Mouse (Mus musculus): ENCODE results near the gene Dcbld1. TPM values are rescaled to one million over a fixed set of nuclear protein-coding genes. Genes with fewer than 3 reads are reported as not detected.

The Dcbld1 gene
- polyA plus RNA-seq, 1 experiment from 2014 or later, result 6.3 TPM

DNA sequence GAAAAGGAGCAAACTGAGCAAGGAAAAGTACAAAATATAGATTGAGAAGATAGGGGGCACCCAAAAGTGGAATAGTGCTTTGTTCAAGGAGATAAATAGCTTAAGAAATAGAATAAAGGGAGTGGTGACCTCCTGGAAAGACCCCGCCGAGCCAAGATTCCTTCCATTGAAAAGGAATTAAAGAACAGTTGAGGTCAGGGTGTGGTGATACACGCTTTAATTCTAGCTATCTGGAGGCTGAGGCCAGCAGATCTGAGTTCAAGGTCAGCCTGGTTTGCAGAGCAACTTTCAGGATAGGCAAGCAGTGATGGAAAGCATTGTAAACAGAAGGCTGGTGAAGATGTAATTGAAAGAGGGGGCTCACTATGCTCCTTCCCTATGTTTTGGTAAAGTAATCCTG, 12.8 kb downstream of the Dcbld1 start:
- no peak overlapping the region for H3K4me3 ChIP-seq (ENCODE audit: control insufficient read depth in 1 of 2, insufficient read depth in 1 of 2, low read depth in 1 of 2, low read length in 2 of 2)
- no peak overlapping the region for H3K9ac ChIP-seq (ENCODE audit: low read length)
- no peaks in the 10 kb centered on the region for H3K27me3 ChIP-seq (ENCODE audit: control insufficient read depth, insufficient read depth, low read length)
- no peak overlapping the region for H3K4me2 ChIP-seq (ENCODE audit: low read length)
- 76% methylated on average over 3 of the region's 3 CpGs for WGBS
- no peaks in the 10 kb centered on the region for H3K4me1 ChIP-seq (ENCODE audit: control insufficient read depth in 2 of 2, insufficient read depth in 2 of 2, low read length in 2 of 2)
- no peak for ATAC-seq (ENCODE audit: insufficient number of reproducible peaks, insufficient read depth, low FRiP score, low read depth)
- H3K9me3 ChIP-seq (ENCODE audit: control insufficient read depth, low read length), result no peaks in the 10 kb centered on the region
- H3K27ac ChIP-seq (replicated peaks in 1 of 2; ENCODE audit: control insufficient read depth in 1 of 2, insufficient read depth in 1 of 2, low read depth in 2 of 2, low read length in 2 of 2), result no peak overlapping the region
- no peaks in the 10 kb centered on the region for H3K36me3 ChIP-seq (ENCODE audit: control insufficient read depth, insufficient read depth, low read length)

DNA sequence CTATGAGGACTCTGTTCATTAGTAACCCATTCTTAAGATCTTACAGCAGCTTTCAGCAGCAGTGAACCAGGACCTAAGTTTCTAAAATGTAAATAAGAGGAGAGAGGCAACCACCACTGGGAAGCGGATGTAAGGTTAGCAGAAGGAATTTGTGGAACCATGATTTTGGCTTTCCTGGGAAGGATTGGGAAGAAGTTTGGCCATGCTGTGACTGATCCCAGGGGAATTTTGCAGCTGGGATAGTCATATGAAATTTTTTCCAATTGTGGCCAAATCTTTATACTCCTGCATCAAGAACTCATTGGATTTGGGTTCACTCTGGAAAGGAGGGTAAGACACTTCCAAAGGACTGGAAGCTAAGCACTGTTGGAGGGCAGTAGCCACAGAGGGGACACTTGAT, 18.8 kb downstream of the Dcbld1 start:
- 85% methylated on average over 1 of the region's 1 CpGs for WGBS
- no peaks in the 10 kb centered on the region for H3K27me3 ChIP-seq (ENCODE audit: control insufficient read depth, insufficient read depth, low read length)
- no peak overlapping the region for H3K4me3 ChIP-seq (ENCODE audit: control insufficient read depth in 1 of 2, insufficient read depth in 1 of 2, low read depth in 1 of 2, low read length in 2 of 2)
- no peak for ATAC-seq (ENCODE audit: insufficient number of reproducible peaks, insufficient read depth, low FRiP score, low read depth)
- no peak overlapping the region for H3K9ac ChIP-seq (ENCODE audit: low read length)
- no peaks in the 10 kb centered on the region for H3K4me1 ChIP-seq (ENCODE audit: control insufficient read depth in 2 of 2, insufficient read depth in 2 of 2, low read length in 2 of 2)
- no peak overlapping the region for H3K27ac ChIP-seq (replicated peaks in 1 of 2; ENCODE audit: control insufficient read depth in 1 of 2, insufficient read depth in 1 of 2, low read depth in 2 of 2, low read length in 2 of 2)
- H3K36me3 ChIP-seq (ENCODE audit: control insufficient read depth, insufficient read depth, low read length), result no peaks in the 10 kb centered on the region
- no peak overlapping the region for H3K4me2 ChIP-seq (ENCODE audit: low read length)
- no peaks in the 10 kb centered on the region for H3K9me3 ChIP-seq (ENCODE audit: control insufficient read depth, low read length)

DNA sequence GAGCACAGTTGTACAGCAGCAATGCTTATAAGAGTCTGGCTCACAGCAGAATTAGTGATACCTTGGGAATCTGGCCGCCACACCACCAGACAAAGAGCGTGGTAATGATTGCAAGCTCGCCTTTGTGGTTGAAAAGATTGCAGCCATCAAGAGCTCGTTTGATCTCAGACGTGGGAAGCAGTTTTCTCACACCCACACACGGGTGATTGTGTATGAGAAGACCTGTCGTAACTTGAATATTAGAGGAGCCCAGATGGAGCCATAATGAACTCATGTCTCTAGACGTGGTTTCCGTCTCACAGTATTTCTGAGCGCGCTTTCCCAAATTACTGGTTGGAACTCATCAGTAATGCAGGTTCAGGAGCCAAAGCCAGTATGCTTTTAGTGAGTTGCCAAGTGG, 20.0 kb downstream of the Dcbld1 start:
- H3K27me3 ChIP-seq (ENCODE audit: control insufficient read depth, insufficient read depth, low read length), result no peaks in the 10 kb centered on the region
- H3K9me3 ChIP-seq (ENCODE audit: control insufficient read depth, low read length), result no peaks in the 10 kb centered on the region
- H3K9ac ChIP-seq (ENCODE audit: low read length), result no peak overlapping the region
- no peak overlapping the region for H3K4me3 ChIP-seq (ENCODE audit: control insufficient read depth in 1 of 2, insufficient read depth in 1 of 2, low read depth in 1 of 2, low read length in 2 of 2)
- no peaks in the 10 kb centered on the region for H3K4me1 ChIP-seq (ENCODE audit: control insufficient read depth in 2 of 2, insufficient read depth in 2 of 2, low read length in 2 of 2)
- no peak overlapping the region for H3K4me2 ChIP-seq (ENCODE audit: low read length)
- no peak overlapping the region for H3K27ac ChIP-seq (replicated peaks in 1 of 2; ENCODE audit: control insufficient read depth in 1 of 2, insufficient read depth in 1 of 2, low read depth in 2 of 2, low read length in 2 of 2)
- no peaks in the 10 kb centered on the region for H3K36me3 ChIP-seq (ENCODE audit: control insufficient read depth, insufficient read depth, low read length)
- WGBS, result 81% methylated on average over 11 of the region's 11 CpGs
- ATAC-seq (ENCODE audit: insufficient number of reproducible peaks, insufficient read depth, low FRiP score, low read depth), result no peak

DNA sequence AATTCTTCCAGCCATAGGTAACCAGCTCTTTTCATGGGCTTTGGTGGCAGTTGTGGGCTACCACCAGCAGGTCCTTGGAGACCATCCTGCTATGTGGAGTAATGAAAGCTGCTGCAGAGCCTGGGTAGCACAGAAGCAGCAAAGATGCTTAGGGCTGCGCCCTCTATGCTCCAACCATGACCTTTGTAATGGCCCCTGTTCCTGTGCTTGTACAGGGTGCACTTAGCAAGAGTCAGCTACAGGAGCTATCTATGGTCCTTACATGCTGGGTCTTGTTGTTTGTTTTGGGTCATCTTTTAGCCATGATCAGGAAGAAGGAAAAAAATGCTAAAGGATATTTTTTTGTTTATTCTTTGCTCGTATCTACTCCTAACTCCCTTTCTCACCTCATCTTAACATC, 24.3 kb downstream of the Dcbld1 start:
- WGBS, result 90% methylated on average over 2 of the region's 2 CpGs
- no peaks in the 10 kb centered on the region for H3K9me3 ChIP-seq (ENCODE audit: control insufficient read depth, low read length)
- no peak for ATAC-seq (ENCODE audit: insufficient number of reproducible peaks, insufficient read depth, low FRiP score, low read depth)
- H3K4me3 ChIP-seq (ENCODE audit: control insufficient read depth in 1 of 2, insufficient read depth in 1 of 2, low read depth in 1 of 2, low read length in 2 of 2), result no peak overlapping the region
- H3K4me2 ChIP-seq (ENCODE audit: low read length), result no peak overlapping the region
- H3K36me3 ChIP-seq (ENCODE audit: control insufficient read depth, insufficient read depth, low read length), result no peaks in the 10 kb centered on the region
- no peaks in the 10 kb centered on the region for H3K4me1 ChIP-seq (ENCODE audit: control insufficient read depth in 2 of 2, insufficient read depth in 2 of 2, low read length in 2 of 2)
- H3K27me3 ChIP-seq (ENCODE audit: control insufficient read depth, insufficient read depth, low read length), result no peaks in the 10 kb centered on the region
- H3K9ac ChIP-seq (ENCODE audit: low read length), result no peak overlapping the region
- H3K27ac ChIP-seq (replicated peaks in 1 of 2; ENCODE audit: control insufficient read depth in 1 of 2, insufficient read depth in 1 of 2, low read depth in 2 of 2, low read length in 2 of 2), result no peak overlapping the region

DNA sequence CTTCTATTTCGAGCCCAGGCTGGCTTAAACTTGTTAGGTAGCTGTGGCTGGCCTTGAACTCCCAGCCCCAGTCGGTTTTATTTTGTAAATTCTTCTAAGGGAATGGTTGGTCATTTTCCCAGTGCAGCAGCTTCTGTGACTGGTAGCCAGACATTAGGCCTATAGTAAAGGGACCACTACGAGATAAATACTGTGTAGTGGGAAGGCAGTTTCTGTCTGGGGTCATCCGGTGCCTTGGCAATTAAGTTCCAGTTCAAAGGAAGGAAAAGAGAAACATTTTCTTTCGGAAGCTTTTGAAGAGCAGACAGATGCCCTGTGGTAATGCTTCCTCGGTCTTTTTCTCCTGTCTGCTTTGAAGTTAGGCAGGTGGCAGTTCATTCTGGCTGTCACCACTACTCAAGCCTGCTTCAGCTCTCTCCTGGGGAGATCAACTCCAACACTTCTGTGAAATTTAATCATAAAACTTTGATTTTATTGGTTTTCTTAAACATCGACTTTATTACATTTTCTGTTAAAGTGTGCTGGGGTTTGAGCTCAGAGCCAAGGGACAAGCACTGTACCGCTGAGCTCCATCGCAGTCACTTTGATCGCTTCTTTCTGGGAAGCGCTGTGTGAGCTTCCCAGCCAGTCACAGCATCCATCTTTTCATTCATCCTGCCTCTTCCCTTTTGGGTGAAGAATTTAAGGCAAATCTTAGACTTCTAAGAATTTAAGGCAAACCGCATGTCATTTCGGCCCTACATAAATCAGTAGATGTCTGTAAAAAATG, 24.9 kb downstream of the Dcbld1 start:
- Histone ChIP-seq H3K27ac (replicated peaks in 1 of 2; ENCODE audit: control insufficient read depth in 1 of 2, insufficient read depth in 1 of 2, low read depth in 2 of 2, low read length in 2 of 2) (no peak overlapping the region), H3K9me3 (ENCODE audit: control insufficient read depth, low read length) (no peaks in the 10 kb centered on the region), H3K4me3 (ENCODE audit: control insufficient read depth in 1 of 2, insufficient read depth in 1 of 2, low read depth in 1 of 2, low read length in 2 of 2) (no peak overlapping the region), H3K4me1 (ENCODE audit: control insufficient read depth in 2 of 2, insufficient read depth in 2 of 2, low read length in 2 of 2) (no peaks in the 10 kb centered on the region), H3K27me3 (ENCODE audit: control insufficient read depth, insufficient read depth, low read length) (no peaks in the 10 kb centered on the region), H3K4me2 (ENCODE audit: low read length) (no peak overlapping the region), H3K9ac (ENCODE audit: low read length) (no peak overlapping the region), H3K36me3 (ENCODE audit: control insufficient read depth, insufficient read depth, low read length) (no peaks in the 10 kb centered on the region)
- no peak for ATAC-seq (ENCODE audit: insufficient number of reproducible peaks, insufficient read depth, low FRiP score, low read depth)
- WGBS, result 67% methylated on average over 13 of the region's 13 CpGs

DNA sequence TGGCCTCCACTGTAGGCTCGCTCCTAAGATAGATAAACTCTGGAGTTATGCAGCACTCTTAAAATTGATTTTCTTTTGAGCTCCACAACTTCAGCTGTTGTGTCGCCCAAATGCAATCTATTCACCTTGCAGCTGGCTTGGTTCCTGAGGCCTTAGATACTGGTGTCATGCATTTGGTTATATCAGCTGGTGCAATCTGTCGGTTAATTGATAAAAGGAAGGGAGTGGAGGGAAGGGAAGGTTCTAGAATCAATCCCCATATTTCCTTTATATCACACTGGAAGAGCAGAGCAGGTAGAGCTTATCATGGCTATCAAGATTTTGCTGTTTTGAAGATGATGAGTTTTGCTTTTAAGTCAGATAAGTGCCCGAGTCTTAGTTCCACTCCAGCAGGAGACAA, 26.8 kb downstream of the Dcbld1 start:
- Histone ChIP-seq H3K9ac (ENCODE audit: low read length) (no peak overlapping the region), H3K4me2 (ENCODE audit: low read length) (no peak overlapping the region), H3K4me1 (ENCODE audit: control insufficient read depth in 2 of 2, insufficient read depth in 2 of 2, low read length in 2 of 2) (no peaks in the 10 kb centered on the region), H3K9me3 (ENCODE audit: control insufficient read depth, low read length) (no peaks in the 10 kb centered on the region), H3K36me3 (ENCODE audit: control insufficient read depth, insufficient read depth, low read length) (0 out of 2 replicates have a peak, but pooled peaks cover 3% of the 10 kb centered on the region), H3K27me3 (ENCODE audit: control insufficient read depth, insufficient read depth, low read length) (no peaks in the 10 kb centered on the region), H3K27ac (replicated peaks in 1 of 2; ENCODE audit: control insufficient read depth in 1 of 2, insufficient read depth in 1 of 2, low read depth in 2 of 2, low read length in 2 of 2) (no peak overlapping the region), H3K4me3 (ENCODE audit: control insufficient read depth in 1 of 2, insufficient read depth in 1 of 2, low read depth in 1 of 2, low read length in 2 of 2) (no peak overlapping the region)
- WGBS, result 82% methylated on average over 4 of the region's 4 CpGs
- no peak for ATAC-seq (ENCODE audit: insufficient number of reproducible peaks, insufficient read depth, low FRiP score, low read depth)

DNA sequence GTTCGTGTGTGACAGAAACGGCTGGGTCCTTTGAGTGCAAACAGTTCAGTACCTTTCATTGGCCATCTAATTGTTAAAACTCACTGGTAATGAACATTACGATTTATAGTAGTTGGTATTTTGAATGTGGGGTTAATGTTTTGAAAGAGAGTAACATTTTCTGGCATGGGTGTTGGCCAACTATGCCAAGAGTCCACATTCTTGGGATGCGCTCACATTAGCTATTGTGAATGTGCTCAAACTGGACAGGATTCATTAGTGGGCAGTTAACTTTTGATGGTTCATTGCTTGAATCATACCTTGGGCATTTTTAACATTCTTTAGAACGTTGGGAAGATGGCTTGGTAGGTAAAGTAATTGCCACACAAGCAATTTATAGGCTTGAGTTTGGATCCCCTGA, 30.7 kb downstream of the Dcbld1 start:
- no peak overlapping the region for H3K4me3 ChIP-seq (ENCODE audit: control insufficient read depth in 1 of 2, insufficient read depth in 1 of 2, low read depth in 1 of 2, low read length in 2 of 2)
- H3K9ac ChIP-seq (ENCODE audit: low read length), result no peak overlapping the region
- no peak for ATAC-seq (ENCODE audit: insufficient number of reproducible peaks, insufficient read depth, low FRiP score, low read depth)
- no peak overlapping the region for H3K27ac ChIP-seq (replicated peaks in 1 of 2; ENCODE audit: control insufficient read depth in 1 of 2, insufficient read depth in 1 of 2, low read depth in 2 of 2, low read length in 2 of 2)
- no peaks in the 10 kb centered on the region for H3K27me3 ChIP-seq (ENCODE audit: control insufficient read depth, insufficient read depth, low read length)
- WGBS, result 87% methylated on average over 5 of the region's 5 CpGs
- no peak overlapping the region for H3K4me2 ChIP-seq (ENCODE audit: low read length)
- H3K36me3 ChIP-seq (ENCODE audit: control insufficient read depth, insufficient read depth, low read length), result peaks cover 7% of the 10 kb centered on the region; the same call in 1 of the 2 replicates
- H3K4me1 ChIP-seq (ENCODE audit: control insufficient read depth in 2 of 2, insufficient read depth in 2 of 2, low read length in 2 of 2), result no peaks in the 10 kb centered on the region
- no peaks in the 10 kb centered on the region for H3K9me3 ChIP-seq (ENCODE audit: control insufficient read depth, low read length)

DNA sequence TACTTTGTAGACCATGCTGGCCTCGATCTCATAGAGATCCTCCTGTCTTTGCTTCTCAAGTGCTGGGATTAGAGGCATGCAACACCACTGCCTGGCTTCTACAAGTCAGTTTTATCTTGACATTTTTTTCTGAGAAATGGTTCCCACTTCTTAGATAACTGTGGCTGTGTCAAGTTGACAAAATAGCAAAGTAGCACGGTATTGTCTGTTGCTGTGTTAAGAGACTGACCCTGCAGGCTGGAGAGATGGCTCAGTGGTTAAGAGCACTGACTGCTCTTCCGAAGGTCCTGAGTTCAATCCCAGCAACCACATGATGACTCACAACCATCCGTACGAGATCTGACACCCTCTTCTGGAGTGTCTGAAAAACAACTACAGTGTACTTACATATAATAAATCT, 35.5 kb downstream of the Dcbld1 start:
- peaks cover 0 to 4% of the 10 kb centered on the region in 2 experiments; a peak in 1 of 4 replicates for H3K4me1 ChIP-seq (ENCODE audit: control insufficient read depth in 2 of 2, insufficient read depth in 2 of 2, low read length in 2 of 2)
- no peak overlapping the region for H3K4me3 ChIP-seq (ENCODE audit: control insufficient read depth in 1 of 2, insufficient read depth in 1 of 2, low read depth in 1 of 2, low read length in 2 of 2)
- H3K4me2 ChIP-seq (ENCODE audit: low read length), result no peak overlapping the region
- peaks cover 7% of the 10 kb centered on the region; the same call in 1 of the 2 replicates for H3K36me3 ChIP-seq (ENCODE audit: control insufficient read depth, insufficient read depth, low read length)
- no peak overlapping the region for H3K27ac ChIP-seq (replicated peaks in 1 of 2; ENCODE audit: control insufficient read depth in 1 of 2, insufficient read depth in 1 of 2, low read depth in 2 of 2, low read length in 2 of 2)
- H3K27me3 ChIP-seq (ENCODE audit: control insufficient read depth, insufficient read depth, low read length), result no peaks in the 10 kb centered on the region
- no peak for ATAC-seq (ENCODE audit: insufficient number of reproducible peaks, insufficient read depth, low FRiP score, low read depth)
- WGBS, result 71% methylated on average over 5 of the region's 5 CpGs
- H3K9ac ChIP-seq (ENCODE audit: low read length), result no peak overlapping the region
- H3K9me3 ChIP-seq (ENCODE audit: control insufficient read depth, low read length), result no peaks in the 10 kb centered on the region
